Mouse (Mus musculus) heart, postnatal 0 days (tissue): ENCODE data around the gene Ptbp1.

Experiments
- CTCF ChIP-seq: IDR thresholded peaks from 2 replicates; pipeline ENCODE4 v1.5.1; 2016; ENCODE audit warnings: antibody characterized with exemption, control low read depth, low read depth
- EP300 ChIP-seq: IDR thresholded peaks from 2 replicates; pipeline ENCODE4 v1.6.1; 2016; ENCODE audit warnings: antibody characterized with exemption, low read depth

DNA sequence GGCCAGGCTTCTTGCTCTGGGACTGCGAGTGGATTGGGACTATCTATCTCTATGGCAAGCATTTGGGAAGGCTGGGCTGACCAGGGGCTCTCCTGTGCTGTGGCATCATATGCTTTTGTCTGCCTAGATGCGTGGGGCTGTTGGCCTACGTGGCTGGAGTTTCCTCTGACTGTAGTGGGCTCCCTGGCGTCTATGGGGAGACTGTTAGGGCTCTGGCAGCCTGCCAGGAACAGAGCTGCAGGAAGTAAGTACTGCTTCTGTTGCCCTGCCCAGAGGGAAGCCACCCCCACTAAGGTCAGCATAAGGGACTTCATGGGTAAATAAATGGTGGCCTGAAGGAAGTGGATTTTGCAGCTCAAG lies 3.2 kb downstream of the Ptbp1 start:
- TF ChIP-seq CTCF (no peak), EP300 (0 out of 2 replicates have a peak, but pooled peaks have one; percentile 2)
